Mouse (Mus musculus) intestine, embryonic 16.5 days (tissue): ENCODE data around the gene 1110059E24Rik. TPM values are rescaled to one million over a fixed set of nuclear protein-coding genes. Genes with fewer than 3 reads are reported as not detected.

ENCODE experiments used
- ATAC-seq: fragments of 200-750 bp; cut with Nextera tagmentation; 2 replicates; pipeline ENCODE4 v1.8.0; 2017; ENCODE audit warnings: moderate TSS enrichment, moderate library complexity
- H3K27ac ChIP-seq: fragments of 300-500 bp; sonication (generic); 2 replicates; pipeline ENCODE4 v1.5.1; 2014; ENCODE audit warnings: mild to moderate bottlenecking, low read length
- H3K27me3 ChIP-seq: fragments of 300-500 bp; sonication (generic); replicated peaks from 2 replicates; pipeline ENCODE4 v1.6.1; 2014; ENCODE audit warnings: low read length, control low read depth, mixed read lengths; ENCODE audit not compliant: control insufficient read depth, insufficient read depth
- H3K36me3 ChIP-seq: fragments of 300-500 bp; sonication (generic); 2 replicates; pipeline ENCODE4 v1.6.1; 2014; ENCODE audit warnings: low read length, control low read depth; ENCODE audit not compliant: control insufficient read depth, insufficient read depth
- H3K4me1 ChIP-seq: fragments of 300-500 bp; sonication (generic); 2 replicates; pipeline ENCODE4 v1.6.1; 2014; ENCODE audit warnings: low read length, control low read depth, mixed read lengths; ENCODE audit not compliant: control insufficient read depth, insufficient read depth
- H3K4me2 ChIP-seq: fragments of 300-500 bp; sonication (generic); 2 replicates; pipeline ENCODE4 v1.6.1; 2014; ENCODE audit warnings: low read depth, low read length, control low read depth
- H3K4me3 ChIP-seq: fragments of 300-500 bp; sonication (generic); 2 replicates; pipeline ENCODE4 v1.5.1; 2014; ENCODE audit warnings: mild to moderate bottlenecking, low read length
- H3K9ac ChIP-seq: fragments of 300-500 bp; sonication (generic); 2 replicates; pipeline ENCODE4 v1.6.1; 2014; ENCODE audit warnings: low read depth, low read length
- H3K9me3 ChIP-seq: fragments of 300-500 bp; sonication (generic); 2 replicates; pipeline ENCODE4 v1.6.1; 2016; ENCODE audit warnings: low read length, control low read depth; ENCODE audit not compliant: control insufficient read depth
- WGBS: fragments of 180-500 bp; shearing (Covaris S2); extraction: QIAGEN DNeasy Blood & Tissue Kit; methylation state at CpG from one replicate; pipeline ENCODE4 v1.1.7; 2014; 5-methylcytosine and 5-hydroxymethylcytosine counted together
- polyA plus RNA-seq: library from polyadenylated mRNA; unstranded; fragments of >200 nt; fragmentation: Nextera tagmentation; extraction: Ambion mirVana; gene quantifications from 2 replicates; pipeline ENCODE4 v1.2.1, GENCODE M21; 2015

1110059E24Rik gene
- polyA plus RNA-seq = 63.4 and 63.9 TPM in 2 replicates

DNA sequence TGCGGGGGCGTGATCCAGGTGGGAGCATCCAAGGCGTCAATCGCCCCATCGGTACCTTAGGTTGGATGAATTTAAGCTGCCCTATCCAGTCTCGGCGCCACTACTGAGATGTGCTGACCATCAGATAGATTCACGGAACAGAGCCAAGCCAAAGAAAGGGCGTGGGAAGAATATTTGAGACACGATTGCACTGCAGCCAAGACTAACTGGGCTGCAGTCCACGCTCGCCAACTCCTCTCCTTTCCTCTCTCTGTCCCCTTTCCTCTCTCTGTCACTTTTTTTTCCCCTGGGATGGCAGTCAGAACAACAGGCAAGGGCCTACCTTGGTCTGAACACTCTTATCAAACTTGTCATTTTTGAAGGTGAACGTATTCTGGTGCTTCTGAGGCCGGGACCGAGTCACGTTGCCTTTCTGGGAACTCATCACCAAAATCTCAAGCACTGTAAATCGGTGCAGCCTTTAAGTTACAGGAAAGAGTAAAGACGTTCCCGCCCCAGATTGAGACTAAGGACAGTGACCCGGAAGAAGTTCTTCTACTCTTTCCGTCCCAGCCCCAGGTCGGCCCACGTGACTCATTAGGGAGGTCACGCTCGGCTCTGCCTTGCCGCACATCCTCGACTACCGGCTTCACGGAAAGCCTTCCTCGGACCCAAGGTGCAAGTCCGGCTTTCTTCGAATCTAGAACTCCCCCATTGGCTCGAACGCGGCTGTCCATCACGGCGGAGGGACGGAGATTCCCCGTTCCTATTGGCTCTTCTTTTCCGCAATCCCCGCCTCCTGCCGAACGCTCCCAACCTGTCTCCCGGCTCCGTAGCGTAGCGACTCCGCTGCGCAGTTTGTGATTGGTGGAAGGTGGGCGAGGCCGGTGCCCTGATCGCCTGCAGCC, at the start of gene 1110059E24Rik:
1110059E24Rik (minus strand) TSS at position 692 of the 887 bp plus-strand sequence.
- H3K9ac ChIP-seq = peak within 1 kb of the TSS; percentile 92
- H3K9me3 ChIP-seq = no peaks in the 10 kb centered on the region
- H3K4me2 ChIP-seq = peak within 1 kb of the TSS; percentile 58
- peak within 1 kb of the TSS; percentile 99 for H3K27ac ChIP-seq
- ATAC-seq = peak; percentile 99
- WGBS = 5% methylated on average over 52 of the region's 52 CpGs
- H3K4me3 ChIP-seq = peak within 1 kb of the TSS; percentile 87
- H3K4me1 ChIP-seq = peaks cover 10% of the 10 kb centered on the region; the same call in 1 of the 2 replicates
- H3K36me3 ChIP-seq = no peaks in the 10 kb centered on the region
- no peaks in the 10 kb centered on the region for H3K27me3 ChIP-seq

DNA sequence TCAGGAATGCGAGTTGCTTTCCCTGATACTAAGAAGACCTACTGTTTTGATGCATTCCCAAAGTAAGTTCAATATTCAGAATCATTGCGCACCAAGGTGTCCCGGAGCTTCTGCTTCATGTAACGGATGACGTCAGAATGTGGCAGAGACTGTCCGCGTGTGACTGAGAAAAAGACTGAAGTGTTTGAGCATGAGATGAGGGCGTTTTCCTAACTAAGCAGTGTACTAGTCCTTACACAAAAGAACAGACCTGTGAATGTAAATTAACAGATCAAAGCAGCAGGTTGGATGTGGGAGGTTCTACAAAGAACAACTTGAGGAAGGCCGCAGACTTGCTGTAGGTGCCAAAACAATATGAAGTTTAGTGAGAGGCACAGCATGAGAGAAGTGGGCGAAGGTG, 28.2 kb upstream of the 1110059E24Rik start:
- Histone ChIP-seq H3K4me2 (no peak overlapping the region), H3K27ac (no peak overlapping the region), H3K9me3 (no peaks in the 10 kb centered on the region), H3K4me3 (no peak overlapping the region), H3K36me3 (0 out of 2 replicates have a peak, but pooled peaks cover 5% of the 10 kb centered on the region), H3K27me3 (no peaks in the 10 kb centered on the region), H3K4me1 (no peaks in the 10 kb centered on the region), H3K9ac (no peak overlapping the region)
- 96% methylated on average over 10 of the region's 10 CpGs for WGBS
- no peak for ATAC-seq

DNA sequence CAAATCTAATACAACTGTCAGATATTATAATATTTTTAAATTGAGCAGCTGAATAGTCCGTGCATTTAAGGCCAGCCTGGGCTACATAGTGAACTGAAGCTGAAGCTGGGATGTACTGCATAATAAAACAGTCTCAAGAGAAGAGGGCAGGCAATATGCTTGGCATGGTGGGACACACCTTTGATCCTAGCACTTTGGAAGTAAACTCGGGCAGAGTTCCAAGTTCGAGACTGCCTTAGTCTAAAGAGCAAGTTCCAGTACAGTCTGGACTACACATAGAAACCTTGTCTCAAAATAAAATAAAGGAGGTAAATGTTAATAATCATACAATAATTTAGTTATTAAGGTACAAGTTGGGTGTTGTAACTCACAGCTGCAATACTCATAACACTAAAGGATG, 27.3 kb upstream of the 1110059E24Rik start:
- Histone ChIP-seq H3K36me3 (0 out of 2 replicates have a peak, but pooled peaks cover 5% of the 10 kb centered on the region), H3K4me2 (no peak overlapping the region), H3K27me3 (no peaks in the 10 kb centered on the region), H3K27ac (no peak overlapping the region), H3K4me1 (no peaks in the 10 kb centered on the region), H3K9ac (no peak overlapping the region), H3K4me3 (no peak overlapping the region), H3K9me3 (no peaks in the 10 kb centered on the region)
- ATAC-seq = no peak
- 95% methylated on average over 3 of the region's 3 CpGs for WGBS

DNA sequence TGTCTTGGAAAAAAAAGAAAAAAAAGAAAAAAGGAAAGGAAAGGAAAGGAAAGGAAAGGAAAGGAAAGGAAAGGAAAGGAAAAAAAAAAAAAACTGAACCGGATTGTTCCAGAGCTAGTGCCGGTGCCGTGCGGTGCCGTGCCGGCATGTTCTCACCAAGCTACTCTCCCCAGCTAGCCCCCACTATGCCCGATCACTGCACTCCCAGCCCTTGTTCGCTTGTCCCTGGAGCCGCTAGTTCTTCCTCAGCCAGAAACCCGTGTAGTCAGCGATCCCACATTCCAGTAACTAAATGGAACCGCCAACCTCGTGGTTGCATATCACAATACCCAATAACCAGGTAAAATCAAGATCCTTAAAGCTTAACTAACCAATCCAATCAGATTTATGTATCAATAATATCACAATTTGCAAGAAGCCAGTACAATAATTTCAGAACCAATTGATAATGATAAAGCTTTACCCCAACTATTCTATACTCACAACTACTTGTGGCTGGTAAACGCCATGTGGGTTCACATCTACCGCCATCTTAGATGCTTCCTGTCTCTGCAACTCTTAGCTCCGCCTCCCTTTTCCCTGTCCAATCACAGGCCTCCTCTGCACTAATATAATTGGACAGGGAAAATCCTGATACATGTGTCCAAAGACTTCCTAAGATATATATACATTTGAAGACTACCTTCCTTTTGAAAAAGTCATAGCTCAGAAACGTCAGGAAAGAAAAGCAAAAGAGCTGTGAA, 21.7 kb upstream of the 1110059E24Rik start:
- Histone ChIP-seq H3K9ac (no peak overlapping the region), H3K27ac (no peak overlapping the region), H3K36me3 (no peaks in the 10 kb centered on the region), H3K4me3 (no peak overlapping the region), H3K4me2 (no peak overlapping the region), H3K9me3 (no peaks in the 10 kb centered on the region), H3K4me1 (0 out of 2 replicates have a peak, but pooled peaks cover 3% of the 10 kb centered on the region), H3K27me3 (no peaks in the 10 kb centered on the region)
- WGBS = 97% methylated on average over 17 of the region's 17 CpGs
- no peak for ATAC-seq

DNA sequence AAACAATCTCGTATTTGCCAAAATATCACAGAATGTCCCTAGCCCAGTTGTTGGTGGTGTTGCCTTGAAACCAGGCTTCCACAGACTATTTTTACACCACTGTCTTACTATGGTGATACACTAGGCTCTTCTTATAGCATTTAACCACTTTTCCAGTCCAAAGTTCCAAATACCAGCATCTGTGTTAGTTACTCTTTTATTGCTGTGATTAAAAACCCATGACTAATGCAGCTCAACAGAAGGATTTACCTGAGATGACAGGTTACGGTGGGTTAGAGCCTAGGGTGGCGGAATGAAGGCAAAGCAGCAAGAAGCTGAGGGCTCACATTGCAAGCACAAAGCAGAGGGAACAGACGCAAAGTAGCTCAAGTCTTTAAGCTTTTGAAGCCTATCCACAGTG, 16.9 kb upstream of the 1110059E24Rik start:
- Histone ChIP-seq H3K36me3 (no peaks in the 10 kb centered on the region), H3K27me3 (no peaks in the 10 kb centered on the region), H3K4me1 (0 out of 2 replicates have a peak, but pooled peaks cover 3% of the 10 kb centered on the region), H3K9me3 (no peaks in the 10 kb centered on the region), H3K27ac (no peak overlapping the region), H3K4me3 (no peak overlapping the region), H3K9ac (no peak overlapping the region), H3K4me2 (no peak overlapping the region)
- ATAC-seq = peak; percentile 53; the same call in 1 of the 2 replicates
- WGBS = 81% methylated on average over 4 of the region's 4 CpGs

DNA sequence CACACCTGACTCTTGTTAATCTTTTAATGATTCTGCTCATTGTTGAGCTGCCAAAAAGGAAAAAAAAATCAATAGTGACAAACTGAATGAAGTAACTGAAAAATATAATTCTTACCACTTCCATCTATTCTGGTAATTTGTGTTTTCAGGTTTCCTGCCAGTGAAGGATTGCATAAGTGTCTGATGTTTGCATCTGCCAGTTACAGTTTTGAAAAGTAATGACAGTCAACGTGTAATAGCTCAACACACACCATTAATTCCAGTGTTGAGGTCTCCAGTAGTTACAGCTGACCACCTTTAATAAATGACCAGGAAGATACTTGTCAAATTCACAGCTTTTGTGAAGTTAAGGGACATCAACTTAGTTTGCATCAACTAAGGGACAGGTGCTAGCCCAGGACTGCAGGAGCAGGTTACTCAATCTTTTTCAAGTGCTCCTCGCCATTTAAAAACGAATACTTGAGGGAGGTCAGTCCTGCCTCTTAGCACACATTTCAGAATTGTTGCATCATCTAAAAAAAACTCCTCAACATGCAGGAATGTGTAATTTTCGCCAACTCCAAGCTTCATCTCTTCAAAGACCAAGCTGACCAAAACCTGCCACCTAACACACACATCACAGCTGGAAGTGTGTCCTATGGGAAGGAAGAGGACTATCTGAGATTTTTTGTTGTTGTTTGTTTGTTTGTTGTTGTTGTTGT, 11.1 kb upstream of the 1110059E24Rik start:
- no peak for ATAC-seq
- 81% methylated on average over 4 of the region's 4 CpGs for WGBS
- no peak overlapping the region for H3K27ac ChIP-seq
- no peak overlapping the region for H3K9ac ChIP-seq
- H3K4me1 ChIP-seq = peaks cover 5% of the 10 kb centered on the region
- no peak overlapping the region for H3K4me3 ChIP-seq
- H3K27me3 ChIP-seq = no peaks in the 10 kb centered on the region
- no peaks in the 10 kb centered on the region for H3K9me3 ChIP-seq
- H3K36me3 ChIP-seq = no peaks in the 10 kb centered on the region
- no peak overlapping the region for H3K4me2 ChIP-seq

DNA sequence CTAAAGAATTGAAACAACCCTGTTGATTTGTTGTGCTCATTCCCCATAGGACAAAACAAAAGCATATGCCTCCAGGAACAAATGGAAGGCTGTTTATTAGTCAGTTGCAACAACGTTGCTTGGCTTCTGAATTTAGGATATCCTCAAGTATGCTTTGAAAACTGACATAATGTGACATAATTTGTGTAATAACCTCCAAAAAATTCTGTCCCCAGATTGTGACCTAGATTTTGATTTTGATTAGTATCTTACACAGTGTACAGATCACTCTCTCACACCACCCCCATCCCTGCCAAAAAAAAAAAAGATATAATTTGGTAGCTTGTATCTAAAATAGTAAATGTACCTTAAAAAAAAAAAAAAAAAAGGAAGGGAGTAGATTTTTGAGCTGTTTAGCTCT, 8.0 kb upstream of the 1110059E24Rik start:
- no peak for ATAC-seq
- WGBS = 81% methylated on average over 1 of the region's 1 CpGs

DNA sequence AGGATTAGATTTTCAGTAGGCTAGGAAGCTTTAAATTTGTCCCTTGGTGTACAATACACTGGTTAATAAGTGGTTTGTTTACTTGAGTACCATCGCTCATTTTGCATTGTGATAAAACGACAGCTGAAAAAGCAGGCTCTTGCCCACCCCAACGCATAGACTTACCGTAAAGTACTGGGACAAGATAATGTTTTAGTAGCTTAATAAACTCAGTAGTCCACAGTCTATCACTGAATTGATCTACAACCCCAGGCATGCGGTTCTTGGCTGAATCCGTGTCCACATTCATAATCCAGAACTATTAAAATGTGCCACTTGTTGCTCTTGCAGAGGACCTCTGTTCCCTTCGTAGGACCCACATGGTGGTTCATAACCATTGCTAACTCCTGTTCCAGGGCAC, 2.0 kb upstream of the 1110059E24Rik start:
- Histone ChIP-seq H3K4me1 (peaks cover 15% of the 10 kb centered on the region), H3K4me2 (peak overlapping the region; percentile 56), H3K36me3 (no peaks in the 10 kb centered on the region), H3K4me3 (peak overlapping the region; percentile 87), H3K27me3 (no peaks in the 10 kb centered on the region), H3K27ac (no peak overlapping the region), H3K9ac (no peak overlapping the region), H3K9me3 (no peaks in the 10 kb centered on the region)
- ATAC-seq = no peak
- WGBS = 48% methylated on average over 7 of the region's 7 CpGs

More for the DNA sequence above, 8.0 kb upstream of the 1110059E24Rik start:
- Histone ChIP-seq H3K27me3 (no peaks in the 10 kb centered on the region), H3K4me1 (peaks cover 5% of the 10 kb centered on the region), H3K9me3 (no peaks in the 10 kb centered on the region), H3K9ac (no peak overlapping the region), H3K27ac (no peak overlapping the region), H3K4me2 (no peak overlapping the region), H3K36me3 (no peaks in the 10 kb centered on the region), H3K4me3 (no peak overlapping the region)
